Mouse (Mus musculus) CD4-positive naive resting alpha-beta T cell, adult 76 days (primary cell): ENCODE data around the gene Saa4. TPM values are rescaled to one million over a fixed set of nuclear protein-coding genes. Genes with fewer than 3 reads are reported as not detected.

Experiments used
- total RNA-seq: library from RNA; stranded (reverse); gene quantifications from one replicate; pipeline ENCODE4 v1.2.4, GENCODE M21; 2023

Saa4 gene
- total RNA-seq, result not detected

DNA sequence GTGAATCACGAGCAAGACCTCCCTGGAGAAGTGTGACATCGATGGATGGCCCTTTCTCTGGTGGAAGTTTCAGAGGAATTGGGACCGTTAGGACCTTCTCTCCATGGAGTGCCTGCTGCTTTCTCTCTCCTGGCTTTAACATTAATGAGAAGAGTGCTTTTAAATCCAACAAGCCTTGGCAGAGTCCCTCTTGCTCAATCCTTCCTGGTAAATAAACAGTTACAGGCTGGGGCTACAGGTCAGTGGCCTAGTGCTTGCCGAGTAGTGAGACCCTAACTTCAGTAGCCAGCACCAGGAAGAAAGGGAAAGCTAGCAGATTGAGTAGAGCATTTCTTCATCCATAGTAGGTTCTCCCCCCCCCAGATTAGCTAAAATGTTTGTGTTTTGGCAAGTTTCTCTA lies at the start of gene Saa4:
Gene Saa4, minus strand, starts transcription at position 146 of the 400 bp plus-strand sequence.

GRCm38 (mm10) chr7:46751490-46751889 lies 19.1 kb upstream of the Saa4 start, which contains the start of gene Saa2:
Gene Saa2 (plus strand): TSS chr7:46751790.

DNA sequence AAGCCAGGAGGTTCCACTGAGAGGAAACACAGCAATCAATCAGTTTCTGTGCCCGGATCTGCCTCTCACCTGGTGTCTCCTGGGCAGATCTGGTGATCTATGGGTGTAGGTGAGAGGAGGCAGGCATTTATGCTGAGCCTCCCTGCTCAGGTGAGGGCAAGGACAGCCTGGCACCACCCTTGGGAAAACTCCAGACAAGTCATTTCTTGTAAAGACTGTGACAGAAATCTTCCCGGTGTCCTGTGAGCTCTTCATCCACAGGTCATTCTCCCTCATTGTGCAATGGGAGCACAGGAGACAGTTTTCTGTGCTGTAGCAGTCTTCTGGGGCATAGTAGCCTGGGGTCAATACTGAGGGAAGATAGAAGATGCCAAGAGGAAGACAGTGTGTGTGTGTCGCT lies 10.5 kb upstream of the Saa4 start, which contains the start of gene Saa1:
Gene Saa1, minus strand, starts transcription at position 101 of the 400 bp plus-strand sequence.

GRCm38 (mm10) chr7:46715600-46715999 lies 16.8 kb downstream of the Saa4 start, which contains the start of gene Saa3:
Gene Saa3 (minus strand): TSS chr7:46715700.

GRCm38 (mm10) chr7:46710390-46710844 lies 22.0 kb downstream of the Saa4 start, which contains the start of gene Saal1:
Gene Saal1 (minus strand): TSS chr7:46710680.

Other genes starting within 250 kb of the Saa4 start
- 22.1 TPM for gene Sergef, start 92.8 kb downstream of the Saa4 start, total RNA-seq
- gene Tph1, start 60.1 kb downstream of the Saa4 start, total RNA-seq, result not detected
- gene Saal1, start 21.9 kb downstream of the Saa4 start, total RNA-seq, result 12.7 TPM
- not detected for gene Saa3, start 16.9 kb downstream of the Saa4 start, total RNA-seq
- gene Saa1, start 10.4 kb upstream of the Saa4 start, total RNA-seq, result not detected
- gene Saa2, start 19.2 kb upstream of the Saa4 start, total RNA-seq, result not detected
- 41.2 TPM for gene Hps5, start 63.5 kb upstream of the Saa4 start, total RNA-seq
- 61.1 TPM for gene Gtf2h1, start 63.5 kb upstream of the Saa4 start, total RNA-seq
- gene Ldha, start 108.9 kb upstream of the Saa4 start, total RNA-seq, result 259 TPM
- gene Ldhc, start 128.6 kb upstream of the Saa4 start, total RNA-seq, result not detected
- gene Tsg101, start 187.4 kb upstream of the Saa4 start, total RNA-seq, result 67.9 TPM
- gene Uevld, start 225.9 kb upstream of the Saa4 start, total RNA-seq, result 7.9 TPM